Mouse (Mus musculus) 3134 (cell line): ENCODE data around the gene Ccdc42.

ENCODE experiments used
- DNase-seq: peaks from one replicate; pipeline ENCODE4 v3.0.0-alpha.2; 2011; ENCODE audit warnings: low spot score; ENCODE audit not compliant: insufficient read length; ENCODE audit errors: extremely low read depth

Ccdc42 gene

DNA sequence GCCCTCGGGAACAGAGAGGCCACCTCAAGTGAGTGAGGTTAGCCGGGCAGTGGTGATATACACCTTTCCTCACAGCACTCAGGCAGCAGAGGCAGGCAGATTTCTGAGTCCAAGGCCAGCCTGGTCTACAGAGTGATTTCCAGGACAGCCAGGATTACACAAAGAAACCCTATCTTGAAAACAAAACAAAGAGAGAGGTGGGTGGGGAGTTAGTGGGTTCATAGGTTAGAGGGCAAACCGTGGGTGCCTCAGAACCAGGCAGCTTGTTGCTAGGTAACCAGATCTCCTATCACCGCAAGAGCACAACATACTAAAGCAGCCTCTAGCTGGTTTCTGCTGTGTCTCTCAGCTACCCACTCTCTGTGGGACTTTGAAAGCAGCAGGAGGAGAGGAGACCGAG is at the start of gene Ccdc42:
Gene Ccdc42 (plus strand): TSS at position 301 of the 400 bp plus-strand sequence.
- DNase-seq: no peak

DNA sequence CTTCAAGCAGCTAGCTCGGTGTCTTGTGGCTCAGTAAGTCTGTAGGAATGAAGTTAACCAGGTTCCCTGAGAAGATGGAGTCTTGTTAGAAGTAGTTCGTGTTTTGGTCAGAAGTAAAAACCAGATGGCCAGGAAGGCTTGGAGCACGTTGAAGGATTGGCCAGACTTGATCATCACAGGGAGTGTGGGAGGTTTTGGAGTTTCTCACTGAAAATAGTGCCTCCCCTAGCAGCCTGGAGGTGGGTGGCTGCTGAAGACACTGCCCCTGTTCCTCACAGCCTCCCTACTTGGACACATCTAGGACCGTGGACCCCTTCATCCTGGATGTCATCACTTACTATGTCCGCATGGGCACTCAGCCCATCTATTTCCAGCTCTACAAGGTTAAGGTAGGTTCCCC is 47.2 kb upstream of the Ccdc42 start:
- DNase-seq: no peak

DNA sequence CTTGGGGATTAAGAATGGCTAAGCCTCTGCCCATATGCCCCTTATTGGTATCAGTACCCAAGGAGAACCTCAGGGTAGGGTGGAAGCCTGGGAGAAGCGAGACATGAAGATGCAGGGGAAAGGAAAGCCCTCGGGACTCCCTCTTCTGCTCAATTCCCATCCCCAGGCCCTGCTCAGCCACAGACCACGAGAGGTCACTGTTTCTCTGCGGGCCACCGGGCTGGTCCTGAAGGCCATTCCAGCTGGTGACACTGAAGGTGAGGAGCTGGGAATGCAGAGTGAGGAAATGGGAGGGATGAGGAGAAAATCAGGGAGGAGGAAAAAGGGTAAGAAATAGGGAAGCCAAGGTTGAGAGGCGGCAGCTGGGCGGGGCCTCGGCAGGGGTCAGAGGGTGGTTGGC is 42.3 kb upstream of the Ccdc42 start:
- DNase-seq: no peak

DNA sequence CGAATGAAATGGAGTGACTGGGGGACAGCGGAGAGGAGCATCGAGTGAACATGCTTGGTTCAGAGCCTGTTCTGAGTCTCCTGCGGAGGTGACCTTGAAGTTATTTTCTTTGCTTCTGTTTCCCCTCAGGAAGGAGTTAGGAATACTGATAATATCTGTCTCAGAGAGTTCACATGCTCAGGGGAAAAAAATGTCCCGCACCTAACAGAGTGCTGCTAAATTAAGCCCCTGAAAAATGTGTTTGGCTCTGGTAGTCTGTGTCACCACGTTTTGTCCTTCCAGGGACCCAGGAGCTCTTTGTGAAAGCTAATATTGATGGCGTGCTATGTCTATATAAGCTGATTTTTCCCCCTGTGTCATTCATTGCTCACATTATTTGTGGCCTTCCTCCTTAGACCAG is 41.6 kb upstream of the Ccdc42 start:
- no peak for DNase-seq

DNA sequence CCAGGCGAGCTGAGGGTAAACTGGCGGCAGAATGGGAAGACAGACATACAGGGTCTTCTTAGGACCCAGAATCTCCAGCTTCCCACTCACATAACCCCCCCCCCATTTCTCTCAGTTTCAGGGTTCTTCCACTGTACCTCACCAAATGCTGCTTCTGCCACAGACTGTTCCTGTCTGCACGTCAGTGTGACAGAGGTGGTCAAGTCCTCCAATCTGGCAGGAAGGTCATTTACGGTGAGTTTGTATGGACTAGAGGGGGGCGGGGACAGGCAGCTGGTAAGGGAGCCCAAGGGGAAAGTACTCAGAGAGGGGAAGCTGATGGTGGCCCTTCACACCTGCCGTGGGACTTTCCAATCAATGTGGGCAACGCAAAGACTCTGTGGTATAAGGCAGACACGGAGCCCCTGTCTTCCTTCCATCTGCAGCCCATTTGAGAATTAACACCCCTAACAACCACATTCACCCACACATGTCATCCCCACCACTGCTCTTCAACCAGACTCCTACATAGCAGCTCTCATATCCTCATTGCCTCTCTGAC is 41.1 kb upstream of the Ccdc42 start:
- no peak for DNase-seq

DNA sequence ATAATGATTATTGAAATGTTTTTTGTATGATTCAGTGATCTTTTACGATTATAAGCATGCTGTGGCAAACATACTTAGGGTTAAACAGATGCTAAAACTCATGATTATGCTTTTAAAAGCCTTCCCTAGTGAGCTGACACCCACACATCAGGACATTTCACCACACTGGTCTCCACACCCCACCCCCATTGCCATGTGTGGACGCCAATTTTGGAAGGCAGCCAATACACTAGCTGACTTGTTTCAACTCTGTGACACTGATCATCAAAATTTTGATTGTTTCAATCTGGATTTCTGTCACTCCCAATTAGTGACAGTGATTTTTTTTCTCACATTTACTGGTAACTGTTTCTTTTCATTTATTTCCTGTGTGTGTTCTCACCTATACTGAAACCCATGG is 39.3 kb upstream of the Ccdc42 start:
- DNase-seq: no peak

DNA sequence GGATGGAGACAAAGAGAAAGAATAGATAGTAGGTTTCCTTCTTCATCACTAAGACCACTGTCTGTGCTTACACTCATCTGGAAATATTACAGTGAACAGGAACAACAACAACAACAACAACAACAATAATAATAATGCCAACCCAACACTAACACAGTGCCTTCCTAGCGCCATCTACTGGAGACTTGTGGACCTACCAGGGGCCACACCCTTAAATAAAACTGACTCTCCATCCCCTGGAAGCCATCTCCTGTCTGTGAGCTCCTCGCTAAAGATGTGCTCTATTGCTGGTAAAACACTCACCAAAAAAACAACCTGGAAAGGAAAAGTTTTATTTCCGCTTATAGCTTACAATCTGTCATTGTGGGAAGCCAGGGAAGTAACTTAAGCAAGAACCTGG is 37.2 kb upstream of the Ccdc42 start:
- no peak for DNase-seq

DNA sequence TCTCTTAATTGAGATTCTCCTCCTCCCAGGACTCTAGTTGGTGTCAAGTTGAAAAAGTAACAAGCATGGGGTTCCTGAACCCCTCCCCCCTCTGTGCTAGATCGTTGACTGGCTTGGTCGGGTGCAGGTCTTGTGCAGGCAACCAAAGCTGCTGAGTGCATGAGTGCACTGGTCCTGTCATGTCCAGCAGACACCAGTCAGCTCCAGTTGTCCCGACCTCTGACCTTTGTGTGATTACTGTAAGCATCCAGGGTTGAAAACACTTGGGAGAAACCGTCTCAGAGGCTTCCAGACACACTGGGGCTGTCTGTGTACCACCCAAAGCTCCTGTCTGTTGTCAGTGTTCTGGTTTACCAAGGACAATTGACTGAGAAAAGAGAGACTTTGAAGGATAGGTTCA is 36.5 kb upstream of the Ccdc42 start:
- no peak for DNase-seq

DNA sequence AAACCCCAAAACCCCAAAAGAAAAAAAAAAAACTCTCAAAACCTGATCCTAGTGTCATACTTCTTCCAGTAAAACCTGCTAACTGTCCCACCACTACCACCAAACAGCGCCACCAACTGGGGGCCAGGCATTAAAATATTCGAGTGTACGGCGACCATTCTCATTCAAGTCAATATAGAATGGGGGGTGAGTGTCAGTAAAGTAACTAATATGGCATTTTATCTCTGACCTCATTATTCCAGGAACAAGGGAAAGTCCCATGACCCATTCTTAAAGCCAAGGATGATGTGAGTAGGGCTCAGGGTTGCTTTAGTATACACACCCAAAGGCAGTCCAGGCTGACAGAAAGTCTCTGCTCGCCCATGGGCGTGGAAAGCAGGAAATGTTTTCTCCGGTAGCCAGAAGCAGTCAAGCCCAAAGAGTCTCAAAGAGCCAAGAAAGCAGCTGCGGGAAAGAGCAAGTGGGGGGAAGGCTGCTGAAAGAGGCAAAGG is 32.8 kb upstream of the Ccdc42 start:
- no peak for DNase-seq

DNA sequence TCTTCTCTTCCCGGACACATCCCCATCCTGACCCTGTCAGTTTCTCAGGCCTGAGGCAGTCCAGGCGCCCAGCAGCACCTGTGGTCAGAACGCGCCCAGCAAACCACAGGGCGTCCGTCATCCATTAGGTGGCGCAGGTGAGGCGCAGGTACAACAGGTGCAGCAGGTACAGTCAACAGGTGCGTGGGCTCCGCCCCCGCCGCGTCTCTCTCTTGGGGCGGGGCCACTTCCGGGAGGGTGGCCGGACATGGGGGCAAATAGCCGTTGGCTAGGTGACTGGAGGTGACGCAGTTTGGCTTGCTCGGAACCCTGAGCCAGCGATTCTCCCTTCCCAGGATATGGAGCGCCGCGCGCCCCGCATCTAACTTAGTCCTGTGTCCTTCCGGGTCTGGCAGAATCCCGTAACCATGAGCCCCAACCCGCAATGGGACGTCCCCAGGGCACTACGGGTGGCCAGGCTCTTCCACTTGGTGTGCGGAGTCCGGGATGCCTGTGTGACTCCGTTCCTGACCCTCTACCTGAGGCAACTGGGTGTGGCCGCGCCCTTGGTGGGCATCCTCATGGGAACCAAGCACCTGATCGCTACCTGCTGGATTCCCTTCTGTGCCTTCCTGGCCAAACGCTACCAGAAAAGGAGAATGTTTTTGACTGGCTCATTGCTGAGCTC is 30.8 kb upstream of the Ccdc42 start, which contains the start of gene Mfsd6l:
Gene Mfsd6l (plus strand): TSS at position 269 of the 667 bp plus-strand sequence.
- no peak for DNase-seq

DNA sequence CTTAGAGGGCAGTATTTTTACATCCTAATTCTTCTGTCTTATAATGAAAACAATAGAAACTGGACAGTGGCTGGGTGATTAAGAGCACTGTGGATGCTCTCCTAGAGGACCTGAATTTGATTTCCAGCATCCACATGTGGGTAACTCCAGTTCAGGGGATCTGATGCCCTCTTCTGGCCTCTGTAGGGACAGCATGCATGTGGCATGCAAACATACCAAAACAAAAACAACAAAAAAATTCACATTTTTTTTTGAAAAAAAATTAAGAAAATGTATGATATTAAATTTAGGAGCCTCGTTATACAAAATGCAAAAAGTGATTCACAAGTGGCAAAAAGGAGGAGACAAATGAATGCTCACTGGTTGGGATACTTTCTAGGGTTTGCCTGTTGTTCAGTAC is 27.3 kb upstream of the Ccdc42 start:
- no peak for DNase-seq

DNA sequence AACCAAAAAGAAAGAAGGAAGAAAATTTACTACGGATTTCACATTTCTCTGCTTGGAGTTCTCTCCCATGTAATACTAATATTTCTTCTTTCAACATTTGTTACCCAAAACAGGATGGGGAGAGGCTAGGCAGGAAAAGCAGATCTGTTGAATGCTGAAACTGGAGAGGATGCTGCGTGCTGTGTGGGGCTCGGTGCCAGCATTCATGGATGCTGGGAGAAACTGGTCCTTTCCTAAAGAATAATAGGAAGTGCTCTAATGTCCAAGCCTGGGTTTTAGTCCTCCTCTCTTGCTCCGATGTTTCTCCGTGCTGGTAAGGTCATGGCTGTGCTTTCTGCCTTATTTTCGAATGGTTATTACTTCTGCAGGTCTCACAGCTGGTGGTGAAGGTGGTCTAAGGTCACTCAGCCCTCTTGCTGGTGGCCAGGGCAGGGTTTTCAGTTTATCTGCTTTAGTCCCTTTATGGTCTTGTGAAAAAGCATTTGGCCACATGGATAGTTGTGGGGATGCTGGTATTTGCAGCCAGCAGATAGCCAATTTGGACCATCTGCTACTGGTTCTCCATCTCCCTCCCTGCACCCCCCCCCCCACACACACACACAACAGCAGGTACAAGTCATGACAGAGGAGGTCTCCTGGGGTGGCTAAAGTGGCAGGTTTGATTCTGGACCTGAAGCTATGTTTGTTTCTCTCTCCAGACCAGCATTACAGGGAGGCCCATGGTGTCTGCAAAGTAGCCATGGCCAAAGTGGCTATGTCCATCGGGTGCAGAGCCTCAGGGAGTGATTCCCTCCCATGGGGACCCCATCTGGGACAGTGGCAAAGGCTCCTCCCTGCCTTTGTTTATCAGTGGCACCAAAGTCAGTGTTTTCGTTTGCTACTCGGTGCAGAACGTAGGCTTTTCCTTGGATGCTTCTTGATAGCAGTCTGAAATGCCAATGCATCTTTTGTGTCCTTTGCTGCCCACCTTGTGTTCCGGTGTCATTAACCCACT is 24.6 kb upstream of the Ccdc42 start:
- DNase-seq: no peak

DNA sequence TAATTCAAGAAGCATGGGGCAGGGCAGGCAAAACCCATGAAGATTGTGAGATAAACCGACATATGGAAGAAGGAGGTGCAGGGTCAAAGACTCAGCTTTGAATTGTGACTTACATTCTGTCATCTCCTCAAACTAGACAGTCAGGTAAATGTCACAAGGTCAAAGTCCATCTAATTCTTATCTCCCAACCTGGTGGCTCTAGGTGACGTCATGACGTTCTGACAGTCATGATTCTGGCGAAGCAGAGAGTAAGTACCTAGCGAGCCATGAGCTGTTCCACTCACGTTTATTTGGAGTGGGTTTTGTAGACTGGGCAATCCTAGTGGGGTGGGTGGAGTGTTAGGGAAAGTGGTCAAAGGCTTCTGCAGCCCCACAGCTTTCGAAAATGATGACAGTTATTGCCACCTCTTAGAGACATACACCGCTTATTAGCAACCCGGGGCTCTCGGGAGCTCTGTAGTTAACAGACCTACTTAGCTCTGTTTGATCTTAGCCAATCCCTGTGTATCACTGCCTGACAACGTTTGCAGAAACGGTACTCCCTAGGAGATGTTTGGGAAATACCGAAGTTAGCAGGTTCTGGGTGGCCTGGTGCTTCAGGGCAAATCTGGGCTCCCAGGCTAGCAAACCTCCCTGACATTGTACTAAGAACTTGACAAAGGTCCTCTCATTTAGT is 22.3 kb upstream of the Ccdc42 start:
- no peak for DNase-seq

DNA sequence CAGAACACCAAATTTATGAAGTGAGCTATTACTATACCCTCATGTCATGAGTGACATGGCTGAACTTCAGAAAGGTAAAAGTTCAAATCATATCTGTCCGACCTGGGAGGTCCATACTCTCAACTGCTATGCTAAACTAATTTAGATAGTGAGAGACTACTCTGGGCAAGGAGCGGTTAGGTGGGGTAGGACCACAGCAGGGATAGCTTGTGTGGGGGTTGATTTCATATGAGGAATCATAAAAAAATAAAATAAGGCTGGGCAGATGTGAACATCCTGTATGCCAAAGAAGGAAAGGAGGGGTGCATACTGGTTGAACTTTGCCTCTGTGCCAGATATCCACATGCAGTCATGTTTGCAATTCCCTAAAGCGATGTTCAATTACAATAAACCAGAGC is 21.8 kb upstream of the Ccdc42 start:
- no peak for DNase-seq

DNA sequence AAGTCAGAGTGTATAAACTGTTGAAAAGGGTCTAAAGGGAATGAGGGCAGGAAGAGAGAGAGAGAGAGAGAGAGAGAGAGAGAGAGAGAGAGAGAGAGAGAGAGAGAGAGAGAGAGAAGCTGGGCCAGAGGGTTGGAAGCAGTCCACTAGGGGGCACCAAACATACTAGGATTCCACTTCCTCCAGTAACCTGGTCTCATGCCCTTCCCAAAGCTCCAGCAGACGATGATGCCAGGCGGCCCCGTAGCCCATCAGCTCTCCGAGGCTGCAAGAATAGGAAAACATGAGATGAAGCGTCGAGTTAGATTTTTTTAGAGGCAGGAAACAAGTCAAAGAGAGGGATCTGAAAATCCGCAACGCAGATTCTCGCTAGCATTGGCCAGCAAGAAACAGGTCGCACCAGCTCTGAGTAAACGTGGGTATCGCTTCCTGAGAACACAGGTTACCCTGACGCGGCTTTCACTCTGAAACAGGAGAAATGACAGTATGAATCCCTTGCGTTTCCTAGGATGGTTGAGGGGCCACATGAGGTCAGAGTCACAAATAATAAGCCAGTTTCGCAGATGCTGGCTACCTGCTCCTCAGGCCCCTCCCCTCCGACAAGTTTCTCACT is 20.3 kb upstream of the Ccdc42 start:
- no peak for DNase-seq

DNA sequence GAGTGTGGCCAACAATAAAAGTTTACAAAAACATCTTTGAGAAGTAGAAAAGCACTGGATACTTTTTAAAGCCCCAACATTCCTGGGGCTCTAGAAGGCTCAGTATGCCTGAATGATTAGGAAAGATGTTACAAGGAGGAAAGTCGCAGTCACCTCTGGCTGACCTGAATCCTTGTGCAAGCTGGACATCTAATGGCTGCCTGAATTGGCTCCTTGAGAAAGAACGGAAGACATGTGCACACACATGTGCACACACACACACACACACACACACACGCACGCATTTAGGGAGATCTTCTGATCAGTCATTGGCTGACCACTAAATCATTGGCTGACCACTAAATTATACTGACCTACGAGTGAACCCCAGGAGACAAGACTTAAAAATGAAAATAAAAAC is 16.0 kb upstream of the Ccdc42 start:
- no peak for DNase-seq

DNA sequence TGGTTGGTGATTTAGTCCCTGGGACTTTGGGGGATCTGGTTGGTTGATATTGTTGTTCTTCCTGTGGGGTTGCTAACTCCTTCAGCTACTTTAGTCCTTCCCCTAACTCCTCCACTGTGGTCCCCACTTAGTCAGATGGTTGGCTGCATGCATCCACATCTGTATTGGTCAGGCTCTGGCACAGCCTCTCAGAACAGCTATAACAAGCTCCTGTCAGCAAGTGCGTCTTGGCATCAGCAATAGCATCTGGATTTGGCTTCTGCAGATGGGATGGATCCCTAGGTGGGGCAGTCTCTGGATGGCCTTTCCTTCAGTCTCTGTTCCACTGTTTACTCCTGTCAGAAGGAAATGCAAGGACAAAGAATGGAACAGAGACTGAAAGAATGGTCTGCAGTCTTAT is 9.7 kb upstream of the Ccdc42 start:
- DNase-seq: no peak

DNA sequence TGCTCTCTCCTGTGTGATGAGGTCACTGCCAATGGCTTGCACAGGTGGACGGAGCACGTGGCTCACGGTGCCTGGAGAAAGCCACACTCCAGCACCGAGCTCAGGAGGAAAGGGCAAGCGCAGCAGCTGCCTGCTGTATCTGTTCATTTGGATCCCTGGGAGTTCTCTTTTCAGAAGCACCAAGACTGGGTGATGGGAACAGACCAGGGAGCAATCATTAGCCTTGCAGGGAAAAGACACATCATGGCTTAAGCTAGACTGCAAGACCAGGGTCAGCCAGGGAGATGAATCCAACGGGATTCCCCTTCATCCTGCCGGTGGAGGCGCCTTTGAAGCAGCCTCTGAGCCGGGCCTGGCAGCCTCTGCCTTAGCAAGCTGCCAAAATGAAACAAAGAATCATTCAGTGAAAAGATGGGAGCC is 7.3 kb upstream of the Ccdc42 start:
- DNase-seq: peak; percentile 24

DNA sequence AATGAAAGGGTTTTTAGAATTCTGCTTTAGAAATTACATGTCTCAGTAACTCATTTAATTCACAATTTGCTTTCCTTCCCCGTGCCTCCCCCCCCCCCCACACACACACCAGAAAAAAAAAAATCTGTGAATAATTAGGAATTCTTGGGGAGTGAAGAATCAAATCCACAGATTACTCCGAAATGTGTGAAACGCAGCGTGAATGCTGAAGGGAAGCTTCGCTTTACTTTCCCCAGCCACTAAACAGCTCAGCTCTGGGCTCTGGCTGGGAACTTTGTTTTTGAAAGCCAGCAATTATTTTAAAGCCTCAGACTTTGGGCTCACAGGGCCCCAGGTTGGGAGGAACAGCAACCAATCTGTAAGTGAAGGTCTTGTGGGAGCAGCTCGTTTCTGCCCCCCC is 6.3 kb upstream of the Ccdc42 start:
- no peak for DNase-seq

DNA sequence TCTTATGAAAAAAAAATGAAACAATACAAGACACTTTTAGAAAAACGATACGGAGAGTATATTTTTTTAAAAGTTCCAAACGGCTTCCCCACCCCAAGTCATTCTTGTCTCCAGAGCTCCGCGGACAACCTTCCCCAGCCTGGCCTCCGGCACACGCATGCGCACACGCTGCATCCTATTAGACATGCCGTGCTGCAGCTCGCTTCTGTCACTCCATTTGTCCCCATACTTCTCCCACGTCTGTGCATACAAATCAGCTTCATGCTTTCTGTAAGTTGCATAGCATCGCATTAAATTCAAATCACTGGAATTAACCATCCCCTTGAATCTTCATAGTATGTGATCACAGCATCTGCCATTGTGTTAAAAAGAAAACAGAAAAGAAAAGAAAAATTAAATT is 3.6 kb upstream of the Ccdc42 start:
- no peak for DNase-seq
